Mouse (Mus musculus) megakaryocyte-erythroid progenitor cell, adult 5-6 weeks (primary cell): ENCODE measurements around the gene Rnf166. TPM values are rescaled to one million over a fixed set of nuclear protein-coding genes. Genes with fewer than 3 reads are reported as not detected.
A peak's percentile ranks its signal among the peaks of the same experiment; 100 is the strongest.

ENCODE experiments used
- ATAC-seq: replicated peaks from 2 replicates; pipeline ENCODE4 v1.8.0; 2016; ENCODE audit warnings: mild to moderate bottlenecking, inconsistent platforms; ENCODE audit not compliant: severe bottlenecking, poor library complexity, low FRiP score, low TSS enrichment
- total RNA-seq, 2 experiments: library from RNA; stranded (forward) in 1 of 2; stranded (reverse) in 1 of 2; fragments of 200-1000, 215-1000 nt in 1 of 2; fragments of >200 nt in 1 of 2; fragmentation: Nextera tagmentation in 1 of 2; gene quantifications; 2 replicates each; pipeline ENCODE4 v1.2.3; 2014 to 2017

The Rnf166 gene
- total RNA-seq, 2 experiments from 2014 or later = 37.2 to 40.2 TPM

DNA sequence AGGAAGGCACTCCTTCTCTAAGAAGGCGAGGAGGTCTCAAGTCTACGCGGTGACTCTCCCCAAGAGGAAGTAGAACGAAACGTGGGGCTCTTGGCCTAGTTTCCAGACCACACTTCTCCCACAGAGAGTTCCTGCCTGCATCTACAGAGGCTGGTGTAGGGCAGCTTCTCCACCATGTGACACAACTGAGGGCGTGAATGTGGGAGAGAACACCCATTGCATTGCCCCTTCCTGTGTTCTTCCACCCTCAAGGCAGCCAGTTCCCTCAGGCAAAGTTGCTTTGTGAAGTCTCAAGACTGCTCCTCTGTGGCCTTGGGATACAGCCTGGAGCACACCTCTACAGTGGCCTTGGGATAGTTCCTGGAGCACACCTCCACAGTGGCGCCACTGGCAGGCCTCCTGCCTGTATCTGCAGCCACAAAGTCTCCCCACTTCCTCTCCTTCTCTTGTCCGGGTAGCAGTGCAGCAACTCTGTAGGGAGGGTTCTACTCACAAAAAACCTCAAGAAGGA, 1.9 kb downstream of the Rnf166 start:
- ATAC-seq = no peak

DNA sequence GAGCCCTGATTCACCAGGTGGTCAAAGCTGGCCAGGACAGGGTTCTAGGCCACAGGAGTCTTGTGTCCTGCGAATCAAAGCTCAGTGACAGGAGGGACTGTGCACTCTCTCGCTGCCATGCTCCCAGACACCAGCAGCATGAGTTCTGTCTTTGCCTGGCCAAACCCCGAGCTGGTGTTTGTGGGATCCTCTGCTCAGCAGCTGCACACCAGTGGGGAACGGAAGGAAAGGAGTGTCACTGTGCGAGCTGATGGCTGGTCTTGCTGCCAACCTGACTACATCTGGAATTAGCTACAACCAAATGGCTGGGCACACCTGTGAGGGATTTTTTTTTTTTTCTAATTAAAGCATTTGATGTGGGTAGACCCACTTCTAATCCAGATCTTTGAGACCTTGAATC, 5.2 kb downstream of the Rnf166 start:
- ATAC-seq = no peak

DNA sequence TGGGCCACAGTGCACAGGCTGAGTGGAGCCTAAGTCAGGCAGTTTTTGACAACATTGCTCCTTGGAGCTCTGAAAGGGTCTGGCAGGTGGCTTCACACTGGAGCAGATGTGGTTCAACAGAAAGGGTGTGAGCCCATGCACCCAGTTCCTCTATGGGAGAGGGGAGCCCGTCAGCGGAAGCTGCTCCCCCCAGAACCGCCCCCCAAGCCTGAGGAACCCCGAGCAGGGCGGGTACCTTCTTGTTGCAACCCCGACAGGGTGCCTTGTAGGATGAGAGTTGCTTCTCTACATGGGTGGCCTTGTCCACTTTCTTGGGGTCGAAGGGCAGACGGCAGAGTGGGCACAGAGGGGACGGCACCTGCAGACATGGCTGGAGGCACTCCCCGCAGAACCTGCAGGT, 5.9 kb downstream of the Rnf166 start:
- ATAC-seq = no peak

DNA sequence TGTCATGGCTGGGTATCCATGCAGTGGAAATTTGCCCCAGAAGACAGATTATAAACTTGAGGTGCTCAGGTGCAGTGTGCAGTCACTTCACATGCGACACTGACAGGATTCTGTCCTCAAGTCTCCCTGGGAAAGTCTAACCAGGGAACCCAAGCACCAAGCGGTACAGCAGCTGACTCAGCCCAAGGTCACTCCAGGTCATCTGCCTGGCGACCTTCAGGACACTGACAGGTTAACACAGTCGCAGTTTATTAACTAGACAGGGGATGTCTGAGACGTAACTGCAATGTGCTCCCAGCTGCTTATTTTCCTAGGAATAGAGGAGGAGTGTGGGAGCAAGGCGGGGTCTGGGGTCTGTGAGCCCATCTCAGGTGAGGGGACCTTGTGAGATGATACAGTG, 6.5 kb downstream of the Rnf166 start:
- no peak for ATAC-seq

DNA sequence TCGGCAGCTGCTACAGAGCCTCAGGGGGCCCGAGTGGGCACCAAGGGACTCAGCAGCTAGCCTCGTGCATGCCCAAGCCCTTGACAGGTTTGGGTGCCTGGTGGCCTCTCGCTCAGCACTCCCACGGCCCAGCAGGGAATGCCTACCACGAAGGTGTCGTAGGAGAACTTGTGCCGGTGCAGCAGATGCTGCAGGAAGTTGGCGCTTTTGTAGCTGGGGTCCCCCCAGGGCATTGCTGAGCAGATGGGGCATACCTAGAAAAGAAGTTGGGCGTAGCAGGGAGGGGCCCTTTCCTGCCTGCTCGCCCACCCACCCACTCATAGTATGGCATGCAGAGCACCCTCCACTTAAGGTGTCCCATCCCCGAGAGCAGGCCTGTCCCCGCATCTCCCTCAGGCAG, 8.0 kb downstream of the Rnf166 start:
- ATAC-seq = no peak

DNA sequence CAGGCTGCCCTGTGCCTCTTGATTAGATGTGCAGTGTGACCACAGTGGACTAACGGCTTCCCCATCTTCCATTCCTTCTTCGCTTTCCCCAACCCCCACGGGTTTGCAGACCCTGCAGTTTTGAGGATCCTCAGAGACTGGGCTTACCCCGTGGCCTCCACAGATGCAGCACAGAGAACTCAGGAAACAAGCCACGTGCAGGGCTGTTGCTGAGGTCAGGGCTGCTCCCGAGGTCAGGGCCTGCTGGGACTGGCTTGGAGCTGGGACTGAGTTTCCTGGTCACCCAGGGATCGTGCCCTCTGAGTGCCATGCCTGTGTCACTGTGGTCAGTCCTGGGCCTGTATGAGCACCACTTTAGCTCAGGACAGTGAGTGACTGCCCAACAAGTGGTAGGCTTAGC, 10.9 kb downstream of the Rnf166 start:
- no peak for ATAC-seq

DNA sequence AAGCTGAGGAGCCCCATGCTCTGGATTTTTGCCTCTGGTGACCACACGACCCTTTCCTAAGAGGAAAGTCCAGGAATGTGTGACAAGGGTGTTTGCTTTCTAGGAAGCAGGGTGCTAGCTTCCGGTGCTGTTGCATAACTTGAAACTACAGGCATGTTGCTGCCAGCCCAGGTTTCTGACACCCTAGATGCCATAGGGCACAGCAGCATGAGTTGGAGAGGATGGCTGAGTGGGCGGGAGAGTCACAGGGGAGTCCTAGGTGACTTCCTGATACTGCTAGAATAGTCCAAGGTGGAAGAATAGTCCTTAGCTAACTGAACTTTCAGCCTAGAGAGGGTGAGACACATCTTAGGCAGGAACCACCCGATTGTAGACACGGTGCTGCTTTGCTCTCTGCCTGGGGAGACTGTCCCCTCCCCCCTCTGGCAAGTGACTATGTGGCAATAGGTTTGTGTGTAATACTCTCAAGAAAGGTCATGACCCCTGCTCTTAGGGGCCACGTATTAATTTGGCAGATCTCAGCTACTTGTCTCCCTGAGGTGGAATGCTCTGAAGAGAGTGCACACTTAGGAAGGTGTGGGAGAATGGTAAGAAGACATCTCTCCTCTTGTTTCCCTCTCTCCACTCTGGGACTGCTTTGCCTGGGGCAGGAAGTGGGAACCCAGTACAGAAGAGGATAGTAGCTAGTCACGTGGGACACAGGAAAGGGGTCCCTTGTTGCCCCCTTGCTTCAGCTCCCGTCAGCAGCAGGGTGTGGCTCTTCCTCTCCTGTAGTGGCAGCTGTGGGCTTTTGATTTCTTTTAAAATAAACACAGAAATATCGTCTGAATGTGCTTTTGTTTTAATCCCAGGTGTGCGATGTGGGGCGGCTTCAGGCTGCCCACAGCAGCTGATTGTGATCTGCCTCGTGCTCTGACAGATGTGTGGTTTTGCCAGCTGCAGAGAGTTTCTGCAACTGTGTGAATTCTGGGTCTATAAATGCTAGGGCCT, 11.9 kb downstream of the Rnf166 start:
- ATAC-seq = no peak

DNA sequence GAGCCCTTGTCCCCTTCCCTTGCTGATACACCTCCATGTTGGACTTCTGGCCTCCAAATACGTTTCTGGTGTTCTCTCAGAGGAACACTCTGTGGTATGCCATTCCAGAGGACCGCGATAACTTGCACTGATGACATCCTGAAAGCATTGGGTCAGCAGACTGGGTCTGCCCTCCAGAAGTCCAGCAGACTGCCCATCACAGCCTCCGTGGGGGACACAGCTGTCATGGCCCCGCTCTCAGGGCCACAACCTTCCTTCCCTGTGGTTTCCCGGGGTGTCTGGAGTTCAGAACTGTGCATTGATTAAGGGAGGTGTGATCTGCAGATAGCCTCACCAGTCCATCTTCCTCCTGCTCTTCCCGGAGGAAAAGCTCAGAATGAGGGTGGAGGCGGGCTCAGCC, 13.4 kb downstream of the Rnf166 start:
- no peak for ATAC-seq

DNA sequence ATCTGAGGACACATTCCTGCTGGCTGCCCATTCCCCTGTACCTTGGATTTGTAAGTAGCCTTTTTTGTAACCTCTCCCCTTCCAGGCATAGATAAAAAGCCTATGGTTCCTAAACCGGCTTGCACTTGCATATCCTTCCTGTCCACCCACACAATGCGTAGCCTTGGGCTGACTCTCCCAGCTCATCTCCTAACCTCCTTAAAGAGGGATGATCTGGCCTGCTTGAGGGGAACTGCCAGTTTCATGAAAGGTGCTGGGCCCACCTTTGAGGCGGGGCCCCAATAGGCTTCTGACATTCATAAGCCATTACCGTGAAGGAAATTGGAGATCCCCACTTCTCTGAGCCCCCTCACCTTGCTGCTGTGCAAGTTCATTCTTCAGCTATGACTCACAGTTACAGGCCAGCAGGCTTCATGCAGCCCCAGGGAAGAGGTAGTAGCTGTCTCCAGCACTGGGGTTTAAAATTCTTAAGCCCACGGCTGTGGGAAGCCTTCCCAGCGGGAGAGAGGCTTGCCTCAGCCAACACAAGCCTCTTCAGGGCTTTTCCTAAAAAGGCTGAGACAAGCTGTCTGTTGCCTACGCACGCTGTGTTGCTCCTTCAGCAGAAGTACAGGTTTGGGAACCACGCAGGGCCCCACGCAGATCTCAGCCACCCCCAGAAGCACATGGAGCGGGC, 14.3 kb downstream of the Rnf166 start:
- ATAC-seq = no peak

DNA sequence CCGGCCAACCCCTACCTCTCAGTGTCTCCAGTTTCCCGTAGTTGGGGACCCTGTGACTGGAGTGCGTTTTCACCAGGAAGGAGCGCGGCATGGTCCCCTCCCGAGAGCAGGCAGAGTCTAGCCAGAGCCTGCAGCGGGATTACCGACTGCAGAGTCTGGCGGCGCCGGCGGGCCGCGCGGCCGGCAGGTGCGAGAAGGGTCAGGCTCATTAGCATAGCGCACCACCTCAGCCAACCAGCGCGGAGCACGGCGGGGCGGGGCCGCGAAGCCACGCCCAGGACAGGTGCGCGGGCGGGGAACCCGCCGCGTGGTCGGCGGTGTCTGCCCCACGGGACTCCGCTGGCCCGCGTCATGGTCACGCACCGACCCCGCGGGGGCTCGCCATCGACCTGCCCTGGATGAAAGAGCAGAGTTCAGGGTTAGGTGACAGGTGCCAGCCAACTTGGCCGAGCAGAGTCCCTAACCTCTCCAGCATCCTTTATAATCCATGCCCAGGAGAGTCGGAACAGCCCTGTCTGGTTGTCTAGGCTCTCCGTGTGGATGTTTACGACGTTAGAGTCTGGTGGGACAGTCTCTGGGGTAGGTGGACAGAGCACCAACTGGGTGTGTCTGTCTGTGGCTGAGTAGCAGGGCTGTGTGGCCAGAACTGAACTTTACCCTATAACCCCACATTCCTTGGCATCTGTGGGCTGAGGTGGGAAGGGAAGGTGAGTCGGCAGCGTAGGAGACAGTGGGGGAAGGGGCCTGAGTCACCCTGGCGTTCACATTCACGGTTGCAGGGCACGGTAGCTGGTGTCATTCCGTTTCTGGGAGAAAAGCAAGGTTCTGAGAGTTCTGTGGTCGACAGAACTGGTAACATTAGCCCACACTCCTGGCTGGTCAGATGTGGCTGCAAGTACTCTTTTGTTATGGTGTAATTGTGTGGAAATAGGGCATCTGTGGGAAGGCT, 15.1 kb downstream of the Rnf166 start, which contains the start of gene Snai3:
Gene Snai3 (minus strand): TSS at position 210 of the 949 bp plus-strand sequence.
- peak; percentile 54 for ATAC-seq

DNA sequence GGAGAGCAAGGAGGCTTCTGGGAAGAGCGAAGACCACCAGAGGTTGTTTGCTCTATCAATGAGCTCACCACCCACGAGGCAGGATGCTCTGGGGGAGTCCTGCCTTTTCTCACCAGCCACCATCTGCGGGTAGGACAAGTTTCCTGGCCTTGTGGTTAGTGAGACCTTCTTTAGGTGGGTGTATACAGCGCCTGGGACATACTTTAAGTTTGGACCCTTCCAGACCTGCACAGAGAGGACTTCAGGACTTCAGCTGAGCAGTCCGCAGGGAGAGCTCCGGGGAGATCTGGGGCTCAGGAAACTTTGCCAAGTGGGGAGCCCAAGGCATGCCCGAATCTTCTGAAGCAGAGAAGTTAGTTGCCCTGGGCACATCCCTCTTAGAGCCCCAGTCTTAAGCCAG, 15.9 kb downstream of the Rnf166 start:
- no peak for ATAC-seq

DNA sequence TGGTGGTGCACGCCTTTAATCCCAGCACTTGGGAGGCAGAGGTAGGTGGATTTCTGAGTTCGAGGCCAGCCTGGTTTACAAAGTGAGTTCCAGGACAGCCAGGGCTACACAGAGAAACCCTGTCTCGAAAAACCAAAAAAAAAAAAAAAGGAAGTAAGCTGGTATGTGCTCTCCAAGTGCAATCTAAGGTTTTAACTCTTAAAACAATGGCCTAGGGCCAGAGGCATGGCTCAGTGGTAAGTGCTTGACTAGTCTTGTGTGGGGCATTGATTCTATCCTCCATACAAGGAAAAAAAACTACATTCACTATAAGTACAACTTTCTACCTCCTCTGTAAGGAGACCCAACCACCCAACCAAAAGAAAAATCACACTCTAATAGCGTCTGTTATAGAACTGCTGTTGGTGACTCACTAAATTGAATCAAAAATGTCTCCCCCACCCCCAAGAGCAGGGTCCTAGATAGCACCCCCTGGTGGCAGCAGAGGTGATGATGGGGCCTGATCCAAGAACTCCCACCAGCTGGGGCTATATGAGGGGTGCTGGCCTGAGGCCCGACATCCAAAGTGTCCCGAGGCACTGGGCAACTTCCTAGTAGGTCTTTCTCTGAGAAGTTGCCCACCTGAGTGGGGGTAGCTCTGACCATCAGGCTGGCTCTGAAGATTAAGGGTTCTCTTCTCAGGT, 16.5 kb downstream of the Rnf166 start:
- ATAC-seq = no peak

DNA sequence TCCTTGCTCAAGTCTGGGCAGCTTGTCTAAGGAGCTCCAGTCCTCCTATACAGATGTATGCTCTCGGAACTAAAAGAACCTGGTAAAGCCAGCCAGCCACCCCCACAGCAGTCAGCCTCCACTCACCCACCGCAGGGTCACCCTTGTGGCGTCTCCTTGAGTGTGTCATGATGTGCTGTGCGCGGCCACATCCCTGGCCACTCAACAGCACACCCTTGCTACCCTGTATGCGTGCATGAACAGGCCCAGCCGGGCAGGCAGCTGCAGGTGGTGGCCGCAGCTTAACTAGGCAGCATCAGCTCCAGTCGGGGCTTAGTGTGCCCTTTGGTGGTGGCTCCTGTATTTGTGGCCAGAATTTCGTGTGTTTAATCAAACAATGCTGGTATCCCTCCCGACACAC, 18.7 kb downstream of the Rnf166 start:
- ATAC-seq = no peak

DNA sequence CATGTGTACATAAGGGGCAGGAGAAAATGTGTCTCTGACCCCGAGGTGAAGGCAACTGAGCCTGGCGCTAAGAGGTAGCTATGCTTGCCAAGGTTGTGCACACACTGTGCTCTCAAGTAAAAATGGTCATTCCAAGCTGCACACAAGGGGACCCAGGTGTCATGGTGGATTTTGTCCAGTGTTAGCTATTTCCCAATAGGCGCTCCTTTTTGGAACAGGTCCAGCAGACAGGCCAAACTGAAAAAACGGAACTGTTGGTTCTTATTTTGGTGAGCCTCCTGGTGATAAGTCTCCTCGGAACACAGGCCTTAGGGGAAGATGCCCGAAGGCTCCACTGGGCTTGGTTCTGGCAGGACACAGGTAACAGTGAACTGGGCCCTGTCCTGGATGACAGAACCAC, 21.5 kb downstream of the Rnf166 start:
- ATAC-seq = no peak

DNA sequence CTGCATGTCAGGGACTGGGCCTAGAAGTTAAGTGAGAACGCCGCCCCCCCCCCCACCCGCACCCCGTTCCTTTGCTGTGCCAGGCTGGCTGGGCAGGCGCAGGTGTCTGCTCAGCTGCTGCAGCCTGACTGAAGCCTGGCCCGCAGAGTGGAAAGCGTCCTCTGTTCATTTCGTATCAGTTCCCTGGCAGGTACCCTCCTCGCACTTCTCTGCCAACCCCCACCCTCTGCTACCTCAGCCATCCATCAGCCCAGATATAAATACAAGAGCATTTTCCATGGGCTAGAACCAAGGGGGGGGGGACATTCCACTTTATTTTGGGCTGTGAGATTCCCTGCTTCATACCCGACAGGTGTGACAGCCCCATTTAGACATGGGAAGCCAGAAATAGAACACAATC, 23.7 kb downstream of the Rnf166 start:
- no peak for ATAC-seq

DNA sequence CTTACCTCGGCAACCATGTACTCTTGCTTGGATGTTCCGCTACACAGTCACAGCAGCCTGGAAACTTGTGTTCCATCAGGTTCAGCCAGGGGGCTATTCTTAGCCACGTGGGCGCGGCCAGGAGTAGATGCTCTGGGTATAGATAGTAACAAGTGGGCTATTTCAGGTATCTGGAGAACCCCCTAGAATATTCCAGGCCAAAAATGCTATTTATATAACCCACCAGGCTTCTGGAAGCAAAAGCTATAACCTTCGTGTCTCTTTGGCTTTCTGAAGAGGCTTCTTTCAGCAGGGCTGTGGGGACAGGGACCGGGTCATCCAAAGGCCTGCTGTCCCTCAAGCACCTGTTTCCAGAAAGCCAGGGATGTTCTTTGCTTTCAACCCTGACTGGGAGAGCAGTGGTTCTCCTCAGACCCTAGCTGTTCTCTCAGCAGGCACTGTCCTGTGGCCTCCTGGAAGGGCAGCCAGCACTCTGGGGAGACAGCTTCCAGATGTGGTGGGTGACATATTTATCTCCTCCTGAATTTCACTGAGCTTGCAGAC, 24.6 kb downstream of the Rnf166 start:
- no peak for ATAC-seq

DNA sequence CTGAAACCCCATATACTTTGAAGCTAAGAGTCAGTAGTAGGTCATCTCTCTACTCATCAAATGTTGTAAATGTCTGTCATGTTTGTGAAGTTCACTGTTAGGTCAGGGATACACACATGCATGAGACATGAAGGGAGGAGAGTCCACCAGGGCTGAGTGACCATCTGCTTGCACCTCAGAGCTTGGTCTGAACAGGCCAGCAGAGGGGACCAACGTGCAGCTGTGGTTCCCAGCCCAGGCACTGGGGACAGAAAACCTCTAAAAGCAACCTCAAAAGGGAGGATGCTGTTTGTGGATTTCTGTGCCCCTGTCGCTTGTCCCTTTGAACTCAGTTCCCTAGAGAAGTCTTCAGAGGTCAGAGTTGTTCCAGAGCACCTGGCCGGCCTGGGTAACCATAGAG, 30.7 kb downstream of the Rnf166 start:
- ATAC-seq = no peak

DNA sequence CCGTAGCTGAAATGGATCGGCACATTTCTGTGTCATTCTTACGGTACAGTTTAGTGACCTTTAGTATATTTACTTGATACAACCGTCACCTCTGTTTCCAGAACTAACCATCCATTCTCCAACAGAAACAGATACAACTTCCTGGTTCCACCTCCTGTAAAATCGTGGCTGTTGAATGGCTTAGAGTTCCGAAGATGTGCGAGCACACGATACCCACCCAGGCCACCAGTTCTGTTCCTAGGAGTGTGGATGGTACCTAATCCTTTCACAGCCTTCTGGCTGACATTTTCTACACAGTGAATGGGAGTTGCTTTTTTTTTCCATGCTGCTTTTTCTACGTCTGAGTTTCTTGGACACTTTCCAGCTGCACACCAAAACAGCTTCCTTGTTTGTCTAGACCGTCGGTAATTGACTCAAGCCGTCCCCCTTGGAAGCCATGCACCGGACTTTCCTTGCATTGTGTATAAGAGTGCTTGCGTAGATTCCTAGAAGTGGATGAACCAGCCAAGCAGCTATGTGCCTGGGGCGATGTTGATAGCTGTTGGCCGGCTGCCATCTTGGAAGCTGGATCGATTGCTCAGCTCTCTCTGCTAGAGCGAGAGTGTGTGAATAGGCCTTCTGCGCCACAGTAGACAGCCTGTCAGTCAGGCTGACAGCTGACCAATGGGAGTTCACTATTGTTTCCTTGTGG, 31.7 kb downstream of the Rnf166 start:
- peak; percentile 73 for ATAC-seq
